Mouse (Mus musculus): Measurements from ENCODE around the gene Iqcf5. TPM values are rescaled to one million over a fixed set of nuclear protein-coding genes. Genes with fewer than 3 reads are reported as not detected.

Gene Iqcf5
- polyA plus RNA-seq, 1 experiment from 2014 or later, result not detected

GRCm38 (mm10) chr9:106519909-106520308 is 5.5 kb downstream of the Iqcf5 start:
- WGBS (ENCODE audit: insufficient replicate concordance), result 54% methylated on average over 8 of the region's 8 CpGs
- Histone ChIP-seq H3K9ac (no peak overlapping the region), H3K4me2 (no peak overlapping the region), H3K4me1 (peaks cover 5% of the 10 kb centered on the region; the same call in 1 of the 2 replicates), H3K27ac (no peak overlapping the region), H3K4me3 (no peak overlapping the region), H3K36me3 (no peaks in the 10 kb centered on the region), H3K9me3 (replicated peaks) (no peaks in the 10 kb centered on the region), H3K27me3 (replicated peaks) (no peaks in the 10 kb centered on the region)
- no peak for ATAC-seq

- H3K4me2 ChIP-seq, result no peak overlapping the region
- ATAC-seq, result no peak
- no peaks in the 10 kb centered on the region for H3K27me3 ChIP-seq (replicated peaks)
- no peaks in the 10 kb centered on the region for H3K9me3 ChIP-seq (replicated peaks)
- 19% methylated on average over 3 of the region's 3 CpGs for WGBS (ENCODE audit: insufficient replicate concordance)
- H3K4me3 ChIP-seq, result no peak overlapping the region
- H3K36me3 ChIP-seq, result no peaks in the 10 kb centered on the region
- H3K4me1 ChIP-seq, result no peaks in the 10 kb centered on the region
- no peak overlapping the region for H3K27ac ChIP-seq
- no peak overlapping the region for H3K9ac ChIP-seq
These were observed 17.5 kb downstream of the Iqcf5 start for GRCm38 (mm10) chr9:106531833-106532232.

GRCm38 (mm10) chr9:106534296-106534695 is 19.9 kb downstream of the Iqcf5 start:
- Histone ChIP-seq H3K9ac (no peak overlapping the region), H3K27me3 (replicated peaks) (no peaks in the 10 kb centered on the region), H3K4me1 (no peaks in the 10 kb centered on the region), H3K9me3 (replicated peaks) (no peaks in the 10 kb centered on the region), H3K4me3 (no peak overlapping the region), H3K36me3 (no peaks in the 10 kb centered on the region), H3K4me2 (no peak overlapping the region), H3K27ac (no peak overlapping the region)
- no peak for ATAC-seq
- 82% methylated on average over 7 of the region's 7 CpGs for WGBS (ENCODE audit: insufficient replicate concordance)

DNA sequence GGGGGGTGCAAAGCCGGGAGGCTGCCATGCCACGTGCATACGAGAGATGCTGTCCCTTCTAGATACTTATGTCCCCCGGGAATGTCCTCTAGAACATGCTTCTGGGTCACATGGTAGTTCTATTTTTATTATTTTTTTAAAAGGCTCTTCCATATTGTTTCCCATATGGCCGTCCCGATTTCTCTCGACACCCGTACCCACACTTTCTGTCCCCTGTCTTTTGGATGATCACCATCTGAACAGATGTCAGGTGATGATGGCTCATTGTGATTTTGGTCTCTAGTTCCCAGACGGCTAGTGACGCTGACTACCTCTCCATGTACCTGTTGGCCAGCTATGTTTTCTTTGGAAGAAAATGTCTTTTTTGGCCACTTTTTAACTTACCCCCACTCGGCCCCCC is 20.6 kb downstream of the Iqcf5 start:
- Histone ChIP-seq H3K9me3 (replicated peaks) (no peaks in the 10 kb centered on the region), H3K4me3 (no peak overlapping the region), H3K4me2 (no peak overlapping the region), H3K4me1 (no peaks in the 10 kb centered on the region), H3K36me3 (no peaks in the 10 kb centered on the region), H3K9ac (no peak overlapping the region), H3K27ac (no peak overlapping the region), H3K27me3 (replicated peaks) (no peaks in the 10 kb centered on the region)
- WGBS (ENCODE audit: insufficient replicate concordance), result 78% methylated on average over 11 of the region's 11 CpGs
- no peak for ATAC-seq

GRCm38 (mm10) chr9:106561531-106561930 is 47.2 kb downstream of the Iqcf5 start, which contains the start of gene Iqcf3:
Gene Iqcf3, minus strand, starts transcription at chr9:106561631.
- Histone ChIP-seq H3K36me3 (no peaks in the 10 kb centered on the region), H3K4me2 (no peak within 1 kb of the TSS), H3K4me3 (no peak within 1 kb of the TSS), H3K9me3 (replicated peaks) (no peaks in the 10 kb centered on the region), H3K4me1 (0 out of 2 replicates have a peak, but pooled peaks cover 3% of the 10 kb centered on the region), H3K9ac (no peak within 1 kb of the TSS), H3K27ac (no peak within 1 kb of the TSS), H3K27me3 (replicated peaks) (no peaks in the 10 kb centered on the region)
- 64% methylated on average over 5 of the region's 5 CpGs for WGBS (ENCODE audit: insufficient replicate concordance)
- ATAC-seq, result no peak

DNA sequence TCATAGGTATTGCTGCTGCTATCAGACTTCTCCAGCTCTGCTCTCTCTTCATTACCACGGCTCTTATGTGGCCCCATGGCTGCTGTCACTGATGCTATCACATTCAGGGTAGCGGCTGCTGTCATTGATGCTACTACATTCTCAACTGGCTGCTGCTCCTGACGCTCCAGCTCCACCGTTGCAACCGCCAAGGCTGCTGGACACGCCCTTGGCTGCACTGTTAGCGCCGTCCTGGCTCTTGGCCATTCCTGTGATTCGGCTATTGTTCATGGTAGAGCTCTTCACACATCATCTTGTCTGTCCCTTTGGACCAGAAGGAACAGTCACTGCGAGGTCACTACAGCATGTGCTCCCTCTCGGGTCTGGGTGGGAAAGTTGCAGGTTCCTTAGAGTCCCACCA is 47.9 kb downstream of the Iqcf5 start:
- Histone ChIP-seq H3K4me3 (no peak overlapping the region), H3K36me3 (no peaks in the 10 kb centered on the region), H3K4me2 (no peak overlapping the region), H3K27me3 (replicated peaks) (no peaks in the 10 kb centered on the region), H3K9ac (no peak overlapping the region), H3K4me1 (0 out of 2 replicates have a peak, but pooled peaks cover 4% of the 10 kb centered on the region), H3K9me3 (replicated peaks) (no peaks in the 10 kb centered on the region), H3K27ac (no peak overlapping the region)
- 70% methylated on average over 11 of the region's 11 CpGs for WGBS (ENCODE audit: insufficient replicate concordance)
- ATAC-seq, result no peak

DNA sequence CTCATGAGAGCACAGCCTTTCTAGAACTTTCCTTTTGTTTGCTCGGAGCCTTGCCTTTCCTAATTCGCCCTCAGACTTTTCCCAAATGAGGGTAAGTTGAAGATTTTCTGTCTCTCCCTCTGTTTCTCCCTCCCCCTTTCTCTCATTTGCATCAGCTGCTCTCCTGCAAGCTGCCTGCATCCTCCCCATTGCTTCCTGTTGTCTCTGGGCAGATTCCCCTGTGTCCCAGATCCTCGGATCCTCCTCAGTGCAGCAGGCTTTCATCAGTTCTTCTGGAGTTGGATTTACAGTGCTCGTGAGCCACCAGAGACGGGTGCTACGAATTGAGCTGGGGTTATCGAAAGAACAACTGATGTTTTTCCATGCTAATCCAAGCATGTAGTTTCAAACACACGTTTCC is 49.7 kb downstream of the Iqcf5 start:
- no peaks in the 10 kb centered on the region for H3K9me3 ChIP-seq (replicated peaks)
- no peaks in the 10 kb centered on the region for H3K36me3 ChIP-seq
- no peak overlapping the region for H3K27ac ChIP-seq
- H3K4me2 ChIP-seq, result no peak overlapping the region
- ATAC-seq, result no peak
- H3K9ac ChIP-seq, result no peak overlapping the region
- no peaks in the 10 kb centered on the region; the same call in 1 of the 2 replicates for H3K27me3 ChIP-seq (replicated peaks)
- H3K4me3 ChIP-seq, result no peak overlapping the region
- WGBS (ENCODE audit: insufficient replicate concordance), result 65% methylated on average over 8 of the region's 8 CpGs
- 0 out of 2 replicates have a peak, but pooled peaks cover 4% of the 10 kb centered on the region for H3K4me1 ChIP-seq

Other genes starting within 250 kb of the Iqcf5 start
- 28.8 and 29.0 TPM in 2 replicates for gene Poc1a, start 233.5 kb upstream of the Iqcf5 start, polyA plus RNA-seq (2016; fragmentation: Nextera tagmentation; extraction: Ambion mirVana)
- gene Dusp7, start 145.9 kb upstream of the Iqcf5 start, polyA plus RNA-seq (2016; fragmentation: Nextera tagmentation; extraction: Ambion mirVana), result 10.4 and 10.5 TPM in 2 replicates
- gene Rpl29, start 85.1 kb upstream of the Iqcf5 start, polyA plus RNA-seq (2016; fragmentation: Nextera tagmentation; extraction: Ambion mirVana), result 870 and 914 TPM in 2 replicates
- gene Acy1, start 76.3 kb upstream of the Iqcf5 start, polyA plus RNA-seq (2016; fragmentation: Nextera tagmentation; extraction: Ambion mirVana), result 34.0 and 35.2 TPM in 2 replicates
- 14.5 and 15.2 TPM in 2 replicates for gene Abhd14b, start 67.1 kb upstream of the Iqcf5 start, polyA plus RNA-seq (2016; fragmentation: Nextera tagmentation; extraction: Ambion mirVana)
- gene Abhd14a, start 66.9 kb upstream of the Iqcf5 start, polyA plus RNA-seq (2016; fragmentation: Nextera tagmentation; extraction: Ambion mirVana), result 29.1 and 31.6 TPM in 2 replicates
- gene Pcbp4, start 61.3 kb upstream of the Iqcf5 start, polyA plus RNA-seq (2016; fragmentation: Nextera tagmentation; extraction: Ambion mirVana), result 27.3 and 30.9 TPM in 2 replicates
- gene Gpr62, start 48.6 kb upstream of the Iqcf5 start, polyA plus RNA-seq (2016; fragmentation: Nextera tagmentation; extraction: Ambion mirVana), result 0.10 and 0.19 TPM in 2 replicates
- 54.6 and 58.0 TPM in 2 replicates for gene Rrp9, start 38.6 kb upstream of the Iqcf5 start, polyA plus RNA-seq (2016; fragmentation: Nextera tagmentation; extraction: Ambion mirVana)
- gene Parp3, start 37.6 kb upstream of the Iqcf5 start, polyA plus RNA-seq (2016; fragmentation: Nextera tagmentation; extraction: Ambion mirVana), result 1.5 and 1.7 TPM in 2 replicates
- not detected in 2 replicates for gene Iqcf1, start 14.6 kb upstream of the Iqcf5 start, polyA plus RNA-seq (2016; fragmentation: Nextera tagmentation; extraction: Ambion mirVana)
- gene Iqcf3, start 47.1 kb downstream of the Iqcf5 start, polyA plus RNA-seq (2016; fragmentation: Nextera tagmentation; extraction: Ambion mirVana), result not detected in 2 replicates
- gene Iqcf4, start 56.4 kb downstream of the Iqcf5 start, polyA plus RNA-seq (2016; fragmentation: Nextera tagmentation; extraction: Ambion mirVana), result not detected in 2 replicates
- gene Iqcf6, start 112.0 kb downstream of the Iqcf5 start, polyA plus RNA-seq (2016; fragmentation: Nextera tagmentation; extraction: Ambion mirVana), result not detected in 2 replicates
- not detected in 2 replicates for gene Grm2, start 141.5 kb downstream of the Iqcf5 start, polyA plus RNA-seq (2016; fragmentation: Nextera tagmentation; extraction: Ambion mirVana)
- 16.3 and 16.5 TPM in 2 replicates for gene Tex264, start 171.4 kb downstream of the Iqcf5 start, polyA plus RNA-seq (2016; fragmentation: Nextera tagmentation; extraction: Ambion mirVana)